Mouse (Mus musculus) embryo, embryonic 10.5 days (tissue): ENCODE data around the gene Tspan11.

ENCODE experiments used
- DNase-seq: peaks from one replicate; pipeline ENCODE4 v3.0.0-alpha.2; 2015; ENCODE audit warnings: low spot score

Gene Tspan11

GRCm38 (mm10) chr6:127887511-127888421 is at the start of gene Tspan11:
Gene Tspan11 (plus strand): TSS chr6:127887589.
- DNase-seq, result peak; percentile 55

- DNase-seq, result no peak
These were observed 49.5 kb upstream of the Tspan11 start for GRCm38 (mm10) chr6:127837910-127838309.

GRCm38 (mm10) chr6:127839538-127839937 is 47.9 kb upstream of the Tspan11 start:
- no peak for DNase-seq

GRCm38 (mm10) chr6:127840171-127840570 is 47.2 kb upstream of the Tspan11 start:
- DNase-seq, result no peak

GRCm38 (mm10) chr6:127841326-127841725 is 46.1 kb upstream of the Tspan11 start:
- DNase-seq, result no peak

- DNase-seq, result no peak
These were observed 40.9 kb upstream of the Tspan11 start for GRCm38 (mm10) chr6:127846521-127846920.

GRCm38 (mm10) chr6:127849496-127849895 is 37.9 kb upstream of the Tspan11 start:
- DNase-seq, result no peak

- no peak for DNase-seq
These were observed 35.8 kb upstream of the Tspan11 start for GRCm38 (mm10) chr6:127851611-127852010.

- no peak for DNase-seq
These were observed 34.1 kb upstream of the Tspan11 start for GRCm38 (mm10) chr6:127853241-127853640.

GRCm38 (mm10) chr6:127853771-127854687 is 33.4 kb upstream of the Tspan11 start:
- DNase-seq, result peak; percentile 30

GRCm38 (mm10) chr6:127854688-127855013 is 32.7 kb upstream of the Tspan11 start:
- DNase-seq, result no peak

GRCm38 (mm10) chr6:127855711-127856295 is 31.6 kb upstream of the Tspan11 start:
- DNase-seq, result peak; percentile 35

GRCm38 (mm10) chr6:127861951-127862350 is 25.4 kb upstream of the Tspan11 start:
- DNase-seq, result no peak

GRCm38 (mm10) chr6:127865391-127865790 is 22.0 kb upstream of the Tspan11 start:
- DNase-seq, result no peak

- no peak for DNase-seq
These were observed 18.8 kb upstream of the Tspan11 start for GRCm38 (mm10) chr6:127868546-127868945.

GRCm38 (mm10) chr6:127869121-127869520 is 18.3 kb upstream of the Tspan11 start:
- DNase-seq, result no peak

GRCm38 (mm10) chr6:127870345-127871324 is 16.8 kb upstream of the Tspan11 start:
- peak; percentile 85 for DNase-seq

- no peak for DNase-seq
These were observed 16.0 kb upstream of the Tspan11 start for GRCm38 (mm10) chr6:127871436-127871835.

GRCm38 (mm10) chr6:127872581-127872980 is 14.8 kb upstream of the Tspan11 start:
- no peak for DNase-seq

- peak; percentile 36 for DNase-seq
These were observed 11.5 kb upstream of the Tspan11 start for GRCm38 (mm10) chr6:127875883-127876282.

GRCm38 (mm10) chr6:127876436-127876835 is 11.0 kb upstream of the Tspan11 start:
- DNase-seq, result no peak
